Mouse (Mus musculus) embryonic facial prominence, embryonic 10.5 days (tissue): Measurements from ENCODE around the gene Ctla4. TPM values are rescaled to one million over a fixed set of nuclear protein-coding genes. Genes with fewer than 3 reads are reported as not detected.

Source experiments
- DNase-seq: peaks from one replicate; pipeline ENCODE4 v3.0.0-alpha.2; 2017; ENCODE audit warnings: low spot score
- H3K27ac ChIP-seq: fragments of 300-500 bp; sonication (generic); replicated peaks from 2 replicates; pipeline ENCODE4 v1.5.1; 2016; ENCODE audit warnings: mild to moderate bottlenecking
- H3K27me3 ChIP-seq: fragments of 300-500 bp; sonication (generic); replicated peaks from 2 replicates; pipeline ENCODE4 v1.6.1; 2016; ENCODE audit warnings: low read depth, mild to moderate bottlenecking; ENCODE audit not compliant: poor library complexity, severe bottlenecking
- H3K36me3 ChIP-seq: fragments of 300-500 bp; sonication (generic); replicated peaks from 2 replicates; pipeline ENCODE4 v1.6.1; 2016; ENCODE audit warnings: mild to moderate bottlenecking, moderate library complexity
- H3K4me1 ChIP-seq: fragments of 300-500 bp; sonication (generic); 2 replicates; pipeline ENCODE4 v1.6.1; 2016
- H3K4me3 ChIP-seq: fragments of 300-500 bp; sonication (generic); 2 replicates; pipeline ENCODE4 v1.5.1; 2016; ENCODE audit warnings: mild to moderate bottlenecking, moderate library complexity
- H3K9me3 ChIP-seq: fragments of 300-500 bp; sonication (generic); 2 replicates; pipeline ENCODE4 v1.6.1; 2016; ENCODE audit warnings: mild to moderate bottlenecking
- WGBS: fragments of 180-500 bp; shearing (Covaris S2); methylation state at CpG from one replicate; pipeline ENCODE4 v1.1.7; 2016; 5-methylcytosine and 5-hydroxymethylcytosine counted together
- polyA plus RNA-seq: library from polyadenylated mRNA; unstranded; fragments of >200 nt; fragmentation: Nextera tagmentation; extraction: Ambion mirVana; gene quantifications from 2 replicates; pipeline ENCODE4 v1.2.1, GENCODE M21; 2016

Gene Ctla4
- polyA plus RNA-seq, 1 experiment from 2014 or later, result not detected

DNA sequence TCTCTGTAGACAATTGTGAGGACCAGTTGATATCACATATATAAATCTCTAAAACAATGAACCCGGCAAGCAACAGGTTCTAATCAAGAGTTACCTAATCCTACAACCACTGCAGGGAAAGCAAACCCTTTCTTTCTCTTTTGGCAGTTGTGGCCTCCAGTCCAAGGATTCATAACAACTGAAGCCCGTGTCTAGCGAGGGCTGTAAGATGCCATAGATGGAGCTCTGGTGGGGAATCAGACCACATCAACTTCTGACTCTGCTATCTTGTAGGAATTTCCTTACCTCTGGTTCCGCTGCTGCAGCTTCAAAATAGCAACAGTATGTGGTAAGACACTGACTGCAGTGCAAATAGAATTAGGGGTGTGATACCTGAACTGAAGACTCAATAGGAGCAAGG lies 72.4 kb downstream of the Ctla4 start:
- 90% methylated on average over 4 of the region's 4 CpGs for WGBS

DNA sequence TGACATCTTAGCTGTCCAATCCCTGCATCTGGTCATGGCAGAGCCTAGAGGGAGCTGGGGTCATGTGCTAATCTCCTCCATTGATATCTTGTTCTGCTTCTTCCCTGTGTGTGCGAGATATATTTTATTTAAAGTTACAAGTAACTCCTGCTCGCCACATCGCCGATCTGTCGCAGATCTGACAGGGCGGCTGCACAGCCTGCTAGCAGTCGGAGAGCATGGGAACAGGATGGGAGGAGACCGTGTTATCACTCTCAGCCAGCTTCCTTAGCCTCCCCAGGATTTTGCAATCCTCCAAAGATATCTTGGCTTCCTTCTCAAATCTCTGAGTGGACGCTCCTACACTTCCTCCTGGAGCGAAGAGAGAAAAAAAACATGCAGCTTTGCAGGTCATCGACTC lies 73.7 kb downstream of the Ctla4 start:
- Histone ChIP-seq H3K36me3 (no peaks in the 10 kb centered on the region), H3K27me3 (no peaks in the 10 kb centered on the region), H3K4me1 (no peaks in the 10 kb centered on the region), H3K9me3 (no peaks in the 10 kb centered on the region), H3K4me3 (no peak overlapping the region), H3K27ac (no peak overlapping the region)
- WGBS, result 87% methylated on average over 11 of the region's 11 CpGs
- DNase-seq, result no peak

More for the DNA sequence above, 72.4 kb downstream of the Ctla4 start:
- no peak overlapping the region for H3K4me3 ChIP-seq
- no peaks in the 10 kb centered on the region for H3K36me3 ChIP-seq
- H3K9me3 ChIP-seq, result no peaks in the 10 kb centered on the region
- H3K27me3 ChIP-seq, result no peaks in the 10 kb centered on the region
- DNase-seq, result no peak
- H3K4me1 ChIP-seq, result no peaks in the 10 kb centered on the region
- H3K27ac ChIP-seq, result no peak overlapping the region

DNA sequence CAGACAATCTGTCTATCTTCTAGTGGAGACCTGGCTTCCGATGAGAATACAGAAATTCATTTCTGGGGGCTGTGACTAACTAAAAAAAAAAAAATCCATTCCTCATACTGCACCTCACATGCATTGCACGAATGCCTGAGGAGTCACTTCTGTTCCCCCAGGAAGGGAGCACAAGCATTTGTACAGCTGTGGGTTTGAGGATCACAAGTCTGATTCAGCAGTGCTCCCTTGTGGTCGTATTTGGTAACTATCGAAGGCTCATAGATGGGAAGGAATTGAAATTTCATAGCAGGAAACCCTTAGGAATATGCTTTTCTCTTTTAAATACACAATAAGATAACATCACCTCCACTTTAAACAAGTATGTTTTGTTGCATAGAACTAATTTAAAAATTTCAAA lies 74.3 kb downstream of the Ctla4 start:
- Histone ChIP-seq H3K4me1 (no peaks in the 10 kb centered on the region), H3K9me3 (no peaks in the 10 kb centered on the region), H3K36me3 (no peaks in the 10 kb centered on the region), H3K27ac (no peak overlapping the region), H3K4me3 (no peak overlapping the region), H3K27me3 (no peaks in the 10 kb centered on the region)
- DNase-seq, result peak; percentile 25
- WGBS, result 31% methylated on average over 4 of the region's 4 CpGs

DNA sequence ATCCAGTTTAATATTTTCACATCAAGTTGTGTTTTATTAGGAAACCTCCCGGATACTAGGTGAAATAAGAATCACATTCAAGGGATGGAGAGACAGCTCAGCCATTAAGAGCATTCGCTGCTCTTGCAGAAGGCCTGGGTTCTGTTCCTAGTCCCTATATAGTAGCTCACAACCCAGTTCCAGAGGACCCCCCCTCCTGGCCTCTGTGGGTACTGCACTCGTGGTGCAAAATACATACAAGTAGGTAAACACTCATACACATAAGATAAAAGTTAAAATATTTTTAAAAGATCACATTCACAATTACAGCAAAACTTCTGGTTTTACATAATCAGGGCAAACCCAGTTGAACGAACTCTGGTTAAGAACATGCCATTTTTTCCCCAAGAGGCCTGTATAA lies 75.3 kb downstream of the Ctla4 start:
- Histone ChIP-seq H3K27ac (no peak overlapping the region), H3K4me1 (no peaks in the 10 kb centered on the region), H3K9me3 (no peaks in the 10 kb centered on the region), H3K36me3 (no peaks in the 10 kb centered on the region), H3K4me3 (no peak overlapping the region), H3K27me3 (no peaks in the 10 kb centered on the region)
- no peak for DNase-seq
- 82% methylated on average over 4 of the region's 4 CpGs for WGBS

Other genes with a start within 250 kb of the Ctla4 start
- gene Cd28, start 170.2 kb upstream of the Ctla4 start, polyA plus RNA-seq, result 0.09 and 0.11 TPM in 2 replicates
- gene Icos, start 90.9 kb downstream of the Ctla4 start, polyA plus RNA-seq, result 0.08 TPM in 1 of 2 replicates, not detected in the other